Mouse (Mus musculus) megakaryocyte, embryonic 14.5 days (primary cell): Measurements from ENCODE around the gene Kptn.

Source experiments
- FLI1 ChIP-seq: IDR thresholded peaks from 2 replicates; pipeline ENCODE4 v1.6.1; 2012; ENCODE audit warnings: low read length, inconsistent platforms, mixed read lengths
- GATA1 ChIP-seq: IDR thresholded peaks from 3 replicates; pipeline ENCODE4 v1.6.1; 2012; ENCODE audit warnings: mixed read lengths, low read length, inconsistent platforms, borderline replicate concordance

GRCm38 (mm10) chr7:16175542-16175931 is 55.8 kb downstream of the Kptn start:
- TF ChIP-seq GATA1: no peak
- TF ChIP-seq FLI1: no peak
